ENCODE assay signal across 8 mouse cellular contexts in genomic region chr4:64497759-64498158, GRCm38 (mm10).
A peak's percentile ranks its signal among the peaks of the same experiment; 100 is the strongest.
DNase-seq lines count a peak whose midpoint lies in the region; ATAC-seq and TF ChIP-seq lines count a peak whose summit lies in the region.
"Not testable (repeated sequence)": the region's sequence is repeated elsewhere in the genome, so short reads cannot be mapped to it uniquely, and the experiment has no call there.

No protein-coding gene starts in this region.

- not testable (repeated sequence) for H3K36me3 ChIP-seq in embryonic facial prominence, embryonic 13.5 days; hindbrain, postnatal 0 days (ENCODE audit: insufficient read depth, low read length); limb, embryonic 14.5 days (ENCODE audit: control insufficient read depth, insufficient read depth, low read length)

- TF ChIP-seq CTCF in hindbrain, postnatal 0 days (IDR thresholded peaks at IDR 0.05; ENCODE audit: low read depth): not testable (repeated sequence)

- peak; percentile 86 for ATAC-seq in embryonic facial prominence, embryonic 13.5 days (ENCODE audit: insufficient number of reproducible peaks, insufficient read depth, low FRiP score, low TSS enrichment, low read depth)
- peak; percentile 87 for ATAC-seq in hindbrain, postnatal 0 days
- peak; percentile 83 for ATAC-seq in limb, embryonic 14.5 days (ENCODE audit: low FRiP score, low read depth)
- ATAC-seq in megakaryocyte-erythroid progenitor cell, adult 5-6 weeks (replicated peaks; ENCODE audit: low FRiP score, low TSS enrichment, poor library complexity, severe bottlenecking): peak; percentile 92
- peak; percentile 88 for ATAC-seq in neutrophil, adult 5-6 weeks (ENCODE audit: extremely low read depth, insufficient number of reproducible peaks, low FRiP score, poor library complexity, severe bottlenecking)

- TF ChIP-seq POLR2A in limb, embryonic 14.5 days (IDR thresholded peaks at IDR 0.05; ENCODE audit: borderline replicate concordance, extremely low read depth, insufficient read depth, insufficient read length): not testable (repeated sequence)

- H3K9me3 ChIP-seq in embryonic facial prominence, embryonic 13.5 days; hindbrain, postnatal 0 days (ENCODE audit: low read length); limb, embryonic 14.5 days (ENCODE audit: control insufficient read depth, low read length): not testable (repeated sequence)

- H3K4me2 ChIP-seq in embryonic facial prominence, embryonic 13.5 days; hindbrain, postnatal 0 days (ENCODE audit: low read depth, low read length); limb, embryonic 14.5 days (replicated peaks; ENCODE audit: low read depth, low read length, severe bottlenecking): not testable (repeated sequence)

- H3K27me3 ChIP-seq in embryonic facial prominence, embryonic 13.5 days; hindbrain, postnatal 0 days (ENCODE audit: insufficient read depth, low read length); limb, embryonic 14.5 days (ENCODE audit: control insufficient read depth, insufficient read depth, low read length): not testable (repeated sequence)

- H3K4me3 ChIP-seq in embryonic facial prominence, embryonic 13.5 days; hindbrain, postnatal 0 days (ENCODE audit: low read length); limb, embryonic 14.5 days (replicated peaks; ENCODE audit: low read length): not testable (repeated sequence)

- H3K4me1 ChIP-seq in embryonic facial prominence, embryonic 13.5 days; hindbrain, postnatal 0 days (ENCODE audit: insufficient read depth, low read length); limb, embryonic 14.5 days (ENCODE audit: control insufficient read depth, insufficient read depth, low read length): not testable (repeated sequence)

- peak; percentile 41 for DNase-seq in CD4-positive helper T cell, adult 2 months (ENCODE audit: low read depth, low spot score)
- peak; percentile 65 for DNase-seq in adipocyte (ENCODE audit: low spot score)
- peak; percentile 20 for DNase-seq in gonadal fat pad, adult 2 months (ENCODE audit: low read depth)
- DNase-seq in hindbrain, postnatal 0 days (ENCODE audit: low spot score): peak; percentile 6
- peak; percentile 28 for DNase-seq in limb, embryonic 14.5 days (ENCODE audit: low spot score)

- H3K9ac ChIP-seq in embryonic facial prominence, embryonic 13.5 days; hindbrain, postnatal 0 days (replicated peaks; ENCODE audit: low read length); limb, embryonic 14.5 days (ENCODE audit: low read depth, low read length, severe bottlenecking): not testable (repeated sequence)

- not testable (repeated sequence) for H3K27ac ChIP-seq in embryonic facial prominence, embryonic 13.5 days; hindbrain, postnatal 0 days; limb, embryonic 14.5 days (replicated peaks; ENCODE audit: low read depth, low read length)

Comparison
In these comparisons a context has a peak if more than half of its experiments do, and no peak if none do; other contexts are left out.
1. DNase-seq: peak in every context shown above with its lines; median percentile 65 in adipocyte; 41 in CD4-positive helper T cell, adult 2 months; 28 in limb, embryonic 14.5 days; 20 in gonadal fat pad, adult 2 months; 6 in hindbrain, postnatal 0 days.